Mouse (Mus musculus): ENCODE measurements at regions not wholly inside any gene's neighbourhood (a gene's known extent, or its start where the extent isn't known, plus 50 kb on each side); places are given as distances from the start of the nearest gene placed in this dataset.
"Not testable (repeated sequence)": the region's sequence is repeated elsewhere in the genome, so short reads cannot be mapped to it uniquely, and the experiment has no call there.

DNA sequence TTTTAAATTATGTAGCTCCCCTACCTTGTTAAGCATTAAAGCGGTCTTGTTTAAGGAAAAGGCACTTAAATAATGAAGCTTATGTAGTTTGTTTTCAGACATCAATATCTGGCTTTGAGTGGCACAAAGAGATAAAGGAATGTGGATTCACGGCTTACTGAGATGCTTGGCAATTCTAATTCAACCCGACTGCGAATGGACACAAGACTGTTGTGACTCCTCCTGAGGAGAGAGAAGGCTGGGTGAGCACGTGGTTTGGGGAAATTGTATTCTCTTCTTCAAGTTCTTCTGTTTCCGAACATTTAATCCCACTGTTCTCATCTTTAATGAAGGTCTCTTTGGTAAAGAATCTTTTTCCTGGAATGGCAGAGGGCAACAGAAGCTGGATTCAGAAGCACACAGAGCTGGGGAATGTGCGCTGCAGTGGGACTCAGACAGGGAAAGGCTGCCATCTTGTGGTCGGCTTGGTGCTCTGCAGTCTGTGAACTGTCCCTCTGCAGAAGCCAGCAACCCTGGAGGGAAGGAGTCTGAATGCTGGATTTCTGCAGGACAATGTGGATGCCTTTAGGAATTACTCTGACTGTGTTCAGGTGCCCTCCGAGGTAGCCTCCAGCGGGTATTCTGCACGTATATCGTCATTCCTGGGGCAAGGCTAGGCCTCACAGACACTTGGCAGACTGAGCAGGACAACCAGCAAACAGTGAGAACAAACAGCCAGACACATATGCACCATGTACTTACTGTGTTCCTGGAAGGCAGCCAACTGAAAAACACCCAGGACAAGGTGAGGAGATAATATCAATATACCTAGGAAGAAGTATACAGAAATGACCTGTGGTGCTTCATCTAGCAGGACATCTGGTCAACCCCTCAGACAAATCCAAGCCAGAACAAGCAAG, 54.0 kb upstream of the Pax1 start:
- DNase-seq (ENCODE audit: low spot score) = no peak

GRCm38 (mm10) chr2:147306728-147307127, 55.0 kb upstream of the Pax1 start:
- DNase-seq (ENCODE audit: low spot score) = no peak

- no peak for DNase-seq (ENCODE audit: low spot score)
Measured at GRCm38 (mm10) chr2:147305262-147305661, 56.5 kb upstream of the Pax1 start.

DNA sequence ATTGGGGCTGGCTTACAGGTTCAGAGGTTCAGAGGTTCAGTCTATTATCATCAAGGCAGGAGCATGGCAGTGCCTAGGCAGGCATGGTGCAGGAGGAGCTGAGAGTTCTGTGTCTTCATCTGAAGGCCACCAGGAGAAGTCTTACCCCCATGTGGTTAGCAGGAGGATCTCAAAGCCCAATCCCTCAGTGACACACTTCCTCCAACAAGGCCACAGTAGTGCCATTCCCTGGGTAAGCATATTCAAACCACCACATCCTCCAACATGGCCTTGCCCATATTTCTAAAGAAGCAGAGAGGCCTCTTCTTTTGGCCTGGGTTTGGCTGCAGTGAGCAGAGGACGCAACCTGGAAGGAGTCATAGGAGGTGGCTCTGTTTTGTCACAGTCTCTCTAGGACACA, 61.2 kb upstream of the Pax1 start:
- DNase-seq (ENCODE audit: low spot score) = no peak

DNA sequence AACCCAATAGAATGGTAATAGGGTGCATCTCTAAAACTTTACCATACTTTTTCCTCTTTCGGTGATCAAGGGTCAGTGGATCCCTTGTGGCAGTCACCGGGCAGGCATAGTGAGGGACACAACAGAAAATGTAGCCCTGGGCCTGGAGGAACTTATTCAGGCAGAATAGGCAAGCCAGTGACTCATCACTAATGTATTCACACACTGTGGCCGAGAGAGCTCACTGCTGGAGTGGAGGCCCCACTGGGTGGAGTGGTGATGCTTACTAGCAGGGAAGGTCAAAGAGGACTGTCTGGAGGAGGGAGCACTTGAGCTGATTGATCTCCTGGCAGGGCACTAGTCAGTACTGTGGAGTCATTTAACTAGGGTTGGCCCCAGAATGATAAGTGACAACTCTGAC, 62.4 kb upstream of the Pax1 start:
- no peak for DNase-seq (ENCODE audit: low spot score)

DNA sequence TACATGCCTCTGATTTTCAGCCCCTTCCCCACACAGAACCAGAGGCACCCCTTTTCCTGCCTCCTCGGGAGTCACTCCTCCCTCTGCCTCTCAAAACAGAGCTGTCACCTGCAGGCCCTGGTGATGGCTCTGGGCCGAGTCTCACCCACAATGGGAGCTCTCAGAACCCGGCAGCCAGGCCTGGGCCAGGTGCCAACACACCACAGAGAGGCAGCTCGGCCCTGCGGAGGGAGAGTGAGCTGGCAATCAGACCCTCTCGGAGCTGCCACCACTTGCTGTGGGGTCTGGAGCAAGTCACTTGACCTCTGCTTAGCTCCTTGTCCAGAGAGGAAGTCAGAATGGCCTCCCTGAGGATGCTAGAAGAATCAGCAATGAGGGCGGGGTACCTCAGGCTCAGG, 63.2 kb upstream of the Pax1 start:
- peak; percentile 47 for DNase-seq (ENCODE audit: low spot score)

DNA sequence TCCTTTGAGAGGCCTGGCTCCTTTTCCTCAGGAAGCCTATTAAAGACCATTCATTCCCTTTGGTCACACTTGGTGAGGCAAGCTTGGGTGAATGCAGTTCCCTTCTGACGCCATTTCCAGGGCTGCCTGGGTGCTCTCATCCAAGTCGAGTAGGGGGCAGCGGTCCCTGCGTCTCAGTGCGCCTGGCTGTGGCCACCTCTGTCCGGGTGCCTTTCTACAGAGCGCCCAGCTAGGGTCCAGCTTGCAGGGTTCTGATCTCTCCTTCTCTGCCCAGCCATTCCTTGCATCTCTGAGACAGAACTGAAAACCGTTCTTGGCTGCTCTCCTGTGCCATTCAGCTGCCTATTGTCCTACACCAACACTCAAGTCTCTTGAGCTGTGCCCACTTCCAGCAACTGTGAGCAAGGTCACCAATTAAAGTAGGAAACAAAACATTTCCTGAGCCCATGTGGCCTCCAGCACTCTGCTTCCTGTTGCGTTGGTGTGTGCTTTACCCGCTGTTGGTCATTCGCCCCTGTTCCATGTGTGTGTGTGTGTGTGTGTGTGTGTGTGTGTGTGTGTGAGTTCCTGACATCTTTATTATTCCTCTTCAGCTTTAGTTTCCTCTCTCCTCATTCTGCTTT, 63.7 kb upstream of the Pax1 start:
- no peak for DNase-seq (ENCODE audit: low spot score)

DNA sequence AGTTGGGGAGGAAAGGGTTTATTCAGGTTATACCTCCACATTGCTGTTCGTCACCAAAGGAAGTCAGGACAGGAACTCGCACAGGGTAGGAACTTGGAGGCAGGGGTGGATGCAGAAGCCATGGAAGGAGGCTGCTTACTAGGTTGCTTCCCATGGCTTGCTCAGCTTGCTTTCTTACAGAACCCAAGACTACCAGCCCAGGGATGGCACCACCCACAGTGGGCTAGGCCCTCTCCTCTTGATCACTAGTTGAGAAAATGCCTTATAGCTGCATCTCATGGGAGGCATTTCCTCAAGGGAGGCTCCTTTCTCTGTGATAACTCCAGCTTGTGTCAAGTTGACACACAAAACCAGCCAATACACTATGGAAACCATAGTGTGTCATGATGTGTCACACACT, 66.8 kb upstream of the Pax1 start:
- not testable (repeated sequence) for DNase-seq (ENCODE audit: low spot score)

GRCm38 (mm10) chr2:147293294-147293688, 68.4 kb upstream of the Pax1 start:
- no peak for DNase-seq (ENCODE audit: low spot score)

GRCm38 (mm10) chr2:147292387-147293293, 69.1 kb upstream of the Pax1 start:
- no peak for DNase-seq (ENCODE audit: low spot score)

GRCm38 (mm10) chr2:147283390-147283789, 78.3 kb upstream of the Pax1 start:
- no peak for DNase-seq (ENCODE audit: low spot score)

DNA sequence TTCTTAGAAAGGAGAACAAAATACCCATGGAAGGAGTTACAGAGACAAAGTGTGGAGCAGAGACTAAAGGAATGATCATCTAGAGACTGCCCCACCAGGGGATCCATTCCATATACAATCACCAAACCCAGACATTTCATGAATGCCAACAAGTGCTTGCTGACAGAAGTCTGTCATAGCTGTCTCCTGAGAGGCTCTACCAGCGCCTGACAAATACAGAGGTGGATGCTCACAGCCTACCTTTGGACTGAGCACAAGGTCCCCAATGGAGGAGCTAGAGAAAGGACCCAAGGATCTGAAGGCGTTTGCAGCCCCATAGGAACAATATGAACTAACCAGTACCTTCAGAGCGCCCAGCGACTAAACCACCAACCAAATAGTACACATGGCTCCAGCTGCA, 83.6 kb upstream of the Nkx2-2 start:
- no peak for DNase-seq (ENCODE audit: low spot score)

- no peak for DNase-seq (ENCODE audit: low spot score)
Measured at GRCm38 (mm10) chr2:147269171-147269570, 75.1 kb upstream of the Nkx2-2 start.

DNA sequence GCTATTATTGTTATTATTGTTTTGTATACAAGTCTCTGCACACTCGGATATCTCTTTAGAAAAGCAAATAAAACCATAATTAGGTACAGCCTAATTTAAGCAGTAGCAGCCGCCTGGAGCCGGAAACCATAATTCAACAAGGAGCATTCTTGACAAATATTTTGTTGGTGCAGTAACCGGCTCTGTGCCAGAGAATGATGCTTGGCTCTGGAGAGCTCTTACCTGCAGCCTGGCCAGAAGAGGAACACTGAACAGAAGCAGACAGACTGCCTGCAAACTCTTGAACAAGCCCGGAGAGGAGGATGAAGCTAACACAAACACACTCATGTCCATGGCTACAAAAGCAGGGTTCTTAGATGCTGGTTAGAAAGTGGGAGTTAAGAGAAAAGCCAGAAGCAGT, 73.9 kb upstream of the Nkx2-2 start:
- DNase-seq (ENCODE audit: low spot score) = no peak

DNA sequence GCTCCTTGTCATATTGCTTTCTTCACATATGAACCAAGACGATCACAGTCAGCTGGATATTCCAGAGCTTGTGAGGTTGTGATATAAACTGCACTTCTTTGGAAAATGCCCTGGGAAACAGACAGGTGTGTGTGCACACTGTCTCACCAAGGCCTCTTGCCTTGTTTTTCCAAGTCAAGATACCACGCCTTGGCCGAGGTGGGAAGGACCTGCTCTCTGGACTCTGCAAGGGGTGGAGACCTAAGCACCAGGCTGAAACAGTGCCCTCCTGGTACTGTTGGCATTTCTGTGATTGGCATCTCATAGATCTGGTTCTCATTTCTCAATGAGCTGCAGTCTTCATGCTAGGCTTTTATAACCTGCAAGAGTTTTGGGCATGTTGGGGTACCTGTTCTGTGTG, 73.2 kb upstream of the Nkx2-2 start:
- no peak for DNase-seq (ENCODE audit: low spot score)

GRCm38 (mm10) chr2:147256696-147257095, 62.7 kb upstream of the Nkx2-2 start:
- no peak for DNase-seq (ENCODE audit: low spot score)

DNA sequence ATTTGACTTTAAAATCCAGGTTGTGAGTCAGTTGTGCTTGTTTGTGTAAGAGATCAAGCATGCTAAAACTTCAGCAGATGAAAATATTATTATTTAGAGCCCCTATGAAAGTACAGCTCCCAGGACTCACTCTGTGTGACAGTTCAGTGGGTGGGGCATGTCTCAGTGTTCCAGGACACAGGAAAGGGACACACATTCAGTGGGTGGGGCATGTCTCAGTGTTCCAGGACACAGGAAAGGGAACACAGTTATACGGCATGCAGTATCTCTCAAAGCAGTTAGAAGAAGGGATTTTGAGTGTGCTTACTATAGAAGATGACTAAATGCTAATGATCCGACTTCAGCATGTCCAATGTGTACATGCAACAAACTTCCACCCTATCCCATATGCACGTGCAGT, 60.9 kb upstream of the Nkx2-2 start:
- no peak for DNase-seq (ENCODE audit: low spot score)

- no peak for DNase-seq (ENCODE audit: low spot score)
Measured at GRCm38 (mm10) chr2:147254137-147254536, 60.1 kb upstream of the Nkx2-2 start.

DNA sequence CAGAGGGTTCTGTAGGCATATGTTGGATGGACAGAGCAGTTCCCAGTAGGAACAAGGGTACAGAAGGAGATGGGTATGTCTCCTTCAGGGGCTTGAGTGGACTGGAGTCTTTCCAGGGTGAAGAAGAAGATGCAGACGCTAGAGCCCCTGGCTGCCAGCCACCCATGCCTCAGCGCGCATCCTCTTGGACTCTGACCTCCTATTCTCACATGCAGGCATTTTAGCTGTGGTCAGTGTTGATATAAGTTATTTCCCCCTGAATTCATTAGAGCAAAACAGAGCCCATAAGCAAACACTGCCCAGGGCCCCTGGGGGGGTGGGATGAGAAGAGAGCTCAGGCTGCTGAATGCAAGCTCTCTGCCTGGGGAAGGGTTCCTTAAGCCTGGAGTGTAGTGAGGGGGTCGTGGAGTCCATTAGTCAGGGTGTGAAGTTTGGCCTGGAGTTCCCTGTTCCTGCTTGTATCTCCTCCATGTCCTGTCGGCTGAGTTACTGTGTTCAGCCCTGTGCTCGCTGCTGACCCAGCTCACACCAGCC, 54.0 kb upstream of the Nkx2-2 start:
- DNase-seq (ENCODE audit: low spot score) = no peak

DNA sequence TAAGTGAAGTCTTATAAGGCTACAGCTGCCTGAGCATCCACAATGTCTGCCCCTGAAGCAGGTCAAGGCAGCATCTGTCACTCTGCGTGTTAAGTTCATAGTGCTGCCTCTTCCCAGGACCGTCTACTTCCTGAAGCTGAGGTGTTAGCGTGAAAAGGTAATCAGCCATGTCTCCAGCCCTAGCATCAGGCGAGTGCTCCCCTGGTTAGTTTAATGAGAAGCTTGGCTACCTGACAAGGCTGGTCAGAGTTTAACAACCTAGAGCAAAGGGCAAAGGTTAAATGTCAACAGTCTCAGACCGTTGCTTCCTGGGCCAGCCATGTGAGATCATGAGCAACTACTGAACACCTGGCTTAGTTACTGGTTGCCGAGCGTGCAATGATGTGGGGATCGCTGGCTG, 53.2 kb upstream of the Nkx2-2 start:
- DNase-seq (ENCODE audit: low spot score) = no peak

GRCm38 (mm10) chr2:147244406-147244805, 50.4 kb upstream of the Nkx2-2 start:
- DNase-seq (ENCODE audit: low spot score) = no peak
